Mouse (Mus musculus) hindbrain, embryonic 11.5 days (tissue): ENCODE data around the gene Abr. TPM values are rescaled to one million over a fixed set of nuclear protein-coding genes. Genes with fewer than 3 reads are reported as not detected.

Source experiments
- ATAC-seq: fragments of 200-750 bp; cut with Nextera tagmentation; 2 replicates; pipeline ENCODE4 v1.8.0; 2017; ENCODE audit warnings: mild to moderate bottlenecking, moderate TSS enrichment, moderate library complexity; ENCODE audit not compliant: low FRiP score
- DNase-seq: peaks from one replicate; pipeline ENCODE4 v3.0.0-alpha.2; 2015; ENCODE audit warnings: low spot score
- H3K27ac ChIP-seq: fragments of 300-500 bp; sonication (generic); 2 replicates; pipeline ENCODE4 v1.5.1; 2014; ENCODE audit warnings: mild to moderate bottlenecking, low read depth, low read length
- H3K27me3 ChIP-seq: fragments of 300-500 bp; sonication (generic); 2 replicates; pipeline ENCODE4 v1.6.1; 2014; ENCODE audit warnings: mild to moderate bottlenecking, low read length, moderate library complexity, mixed read lengths; ENCODE audit not compliant: control insufficient read depth, insufficient read depth
- H3K36me3 ChIP-seq: fragments of 300-500 bp; sonication (generic); 2 replicates; pipeline ENCODE4 v1.6.1; 2014; ENCODE audit warnings: mild to moderate bottlenecking, low read length, moderate library complexity, mixed read lengths; ENCODE audit not compliant: control insufficient read depth, insufficient read depth
- H3K4me1 ChIP-seq: fragments of 300-500 bp; sonication (generic); replicated peaks from 2 replicates; pipeline ENCODE4 v1.6.1; 2014; ENCODE audit warnings: low read length, mixed read lengths; ENCODE audit not compliant: control insufficient read depth, insufficient read depth
- H3K4me2 ChIP-seq: fragments of 300-500 bp; sonication (generic); replicated peaks from 2 replicates; pipeline ENCODE4 v1.6.1; 2014; ENCODE audit warnings: mild to moderate bottlenecking, low read depth, low read length
- H3K4me3 ChIP-seq: fragments of 300-500 bp; sonication (generic); 2 replicates; pipeline ENCODE4 v1.5.1; 2014; ENCODE audit warnings: low read depth, low read length
- H3K9ac ChIP-seq: fragments of 300-500 bp; sonication (generic); 2 replicates; pipeline ENCODE4 v1.6.1; 2014; ENCODE audit warnings: low read depth, low read length
- H3K9me3 ChIP-seq: fragments of 300-500 bp; sonication (generic); 2 replicates; pipeline ENCODE4 v1.6.1; 2016; ENCODE audit warnings: low read length; ENCODE audit not compliant: control insufficient read depth
- WGBS: fragments of 180-500 bp; shearing (Covaris S2); extraction: QIAGEN DNeasy Blood & Tissue Kit; methylation state at CpG from one replicate; pipeline ENCODE4 v1.1.7; 2014; 5-methylcytosine and 5-hydroxymethylcytosine counted together
- polyA plus RNA-seq: library from polyadenylated mRNA; unstranded; fragments of >200 nt; fragmentation: Nextera tagmentation; extraction: Ambion mirVana; gene quantifications from 2 replicates; pipeline ENCODE4 v1.2.1, GENCODE M21; 2014

Abr gene
- polyA plus RNA-seq, 1 experiment from 2014 or later = 35.8 TPM

DNA sequence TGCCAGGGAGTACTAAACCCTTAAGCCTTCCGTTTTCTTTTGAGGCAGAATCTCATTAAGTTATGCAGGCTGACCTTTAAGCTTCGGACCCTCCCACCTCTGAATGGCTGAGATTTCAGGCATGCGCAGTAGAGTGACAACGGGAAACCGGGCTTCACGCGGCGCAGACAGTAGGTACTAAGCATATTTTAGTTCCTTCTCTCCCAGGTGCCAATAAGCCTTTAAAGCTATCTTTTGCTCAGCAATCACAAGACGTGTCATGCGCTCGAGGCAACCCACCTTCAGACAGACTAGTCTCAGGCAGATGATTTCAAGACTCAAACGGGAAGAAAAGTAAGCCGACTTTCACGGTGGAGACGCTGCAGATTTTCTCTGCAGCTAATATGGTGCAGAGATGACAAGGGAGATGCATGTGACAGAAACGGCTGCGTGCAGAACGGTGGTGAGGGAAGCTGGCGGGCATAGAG is 9.4 kb downstream of the Abr start:
- H3K9ac ChIP-seq = peak overlapping the region; percentile 2
- peak; percentile 33; the same call in 1 of the 2 replicates for ATAC-seq
- no peaks in the 10 kb centered on the region for H3K36me3 ChIP-seq
- peaks cover 2% of the 10 kb centered on the region; the same call in 1 of the 2 replicates for H3K27me3 ChIP-seq
- WGBS = 1% methylated on average over 19 of the region's 19 CpGs
- 0 out of 2 replicates have a peak, but pooled peaks cover 3% of the 10 kb centered on the region for H3K4me1 ChIP-seq
- peak overlapping the region; percentile 30 for H3K4me3 ChIP-seq
- DNase-seq = peak; percentile 87
- H3K9me3 ChIP-seq = no peaks in the 10 kb centered on the region
- no peak overlapping the region for H3K27ac ChIP-seq
- H3K4me2 ChIP-seq = peak overlapping the region; percentile 47

DNA sequence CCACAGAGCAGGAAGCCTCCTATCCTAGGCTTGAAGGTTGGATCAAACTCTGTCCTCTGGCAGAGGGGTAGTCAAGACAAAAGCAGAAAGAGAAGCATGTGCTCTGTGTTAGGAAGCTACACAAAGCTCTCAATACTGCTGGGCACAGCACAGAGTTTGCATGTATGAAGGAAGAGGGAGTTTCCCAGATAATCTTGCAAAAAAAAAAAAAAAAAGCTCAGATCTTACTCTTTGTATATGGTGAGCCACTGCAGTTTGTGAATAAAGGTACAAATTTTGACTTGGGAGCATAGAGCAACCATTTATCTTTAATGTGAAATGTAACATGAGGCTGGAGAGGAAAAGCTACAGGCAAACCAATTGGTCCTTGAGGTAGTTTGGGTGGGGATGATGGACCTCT is 11.2 kb downstream of the Abr start:
- Histone ChIP-seq H3K27me3 (peaks cover 2% of the 10 kb centered on the region; the same call in 1 of the 2 replicates), H3K27ac (no peak overlapping the region), H3K4me3 (no peak overlapping the region), H3K36me3 (no peaks in the 10 kb centered on the region), H3K4me1 (0 out of 2 replicates have a peak, but pooled peaks cover 3% of the 10 kb centered on the region), H3K9ac (no peak overlapping the region), H3K9me3 (no peaks in the 10 kb centered on the region), H3K4me2 (no peak overlapping the region)
- DNase-seq = no peak
- ATAC-seq = no peak

DNA sequence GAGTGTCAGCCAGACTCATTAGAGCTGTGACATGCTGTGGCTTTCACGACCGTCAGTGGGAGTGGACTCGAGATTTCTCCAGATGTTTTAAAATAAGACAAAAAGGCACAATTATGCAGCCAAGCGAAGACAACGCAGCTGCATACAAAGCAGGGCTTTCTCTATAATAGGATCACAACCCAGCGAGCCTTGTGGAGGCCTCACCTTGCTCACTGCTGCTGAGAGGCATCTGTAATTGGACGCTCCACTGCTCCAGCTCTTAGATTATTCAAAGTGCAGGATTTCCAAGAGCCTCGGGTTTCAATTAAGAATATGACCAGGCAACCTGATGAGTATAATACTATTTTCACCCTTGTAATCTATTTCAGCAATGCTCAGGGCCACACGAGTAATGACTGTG is 15.6 kb downstream of the Abr start:
- Histone ChIP-seq H3K9me3 (no peaks in the 10 kb centered on the region), H3K27me3 (no peaks in the 10 kb centered on the region), H3K36me3 (no peaks in the 10 kb centered on the region), H3K9ac (no peak overlapping the region), H3K27ac (no peak overlapping the region), H3K4me3 (no peak overlapping the region), H3K4me2 (no peak overlapping the region), H3K4me1 (no peaks in the 10 kb centered on the region)
- ATAC-seq = no peak
- 50% methylated on average over 9 of the region's 9 CpGs for WGBS
- no peak for DNase-seq

DNA sequence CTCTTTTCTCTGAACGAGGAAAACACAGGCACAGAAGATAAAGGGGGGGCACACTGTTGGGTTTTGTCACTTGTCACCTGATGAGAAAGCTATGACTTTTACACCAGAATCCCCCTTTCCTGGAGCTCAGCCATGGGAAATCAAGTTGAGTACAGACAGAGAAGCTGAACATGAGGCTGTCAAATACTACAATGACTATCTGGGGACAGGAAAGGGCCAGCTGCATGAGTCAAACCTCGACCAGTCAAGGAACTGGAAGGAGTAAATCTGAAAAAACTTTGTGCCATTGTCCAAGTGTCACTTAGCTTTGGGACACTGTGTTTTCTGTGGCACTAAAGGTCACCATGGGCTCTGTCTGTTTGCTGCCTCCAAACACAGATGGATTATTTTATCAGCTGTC is 22.9 kb downstream of the Abr start:
- Histone ChIP-seq H3K27me3 (no peaks in the 10 kb centered on the region), H3K36me3 (no peaks in the 10 kb centered on the region), H3K4me3 (no peak overlapping the region), H3K4me2 (no peak overlapping the region), H3K9me3 (no peaks in the 10 kb centered on the region), H3K4me1 (no peaks in the 10 kb centered on the region), H3K27ac (no peak overlapping the region), H3K9ac (no peak overlapping the region)
- 34% methylated on average over 2 of the region's 2 CpGs for WGBS
- DNase-seq (no peak), ATAC-seq (no peak)

DNA sequence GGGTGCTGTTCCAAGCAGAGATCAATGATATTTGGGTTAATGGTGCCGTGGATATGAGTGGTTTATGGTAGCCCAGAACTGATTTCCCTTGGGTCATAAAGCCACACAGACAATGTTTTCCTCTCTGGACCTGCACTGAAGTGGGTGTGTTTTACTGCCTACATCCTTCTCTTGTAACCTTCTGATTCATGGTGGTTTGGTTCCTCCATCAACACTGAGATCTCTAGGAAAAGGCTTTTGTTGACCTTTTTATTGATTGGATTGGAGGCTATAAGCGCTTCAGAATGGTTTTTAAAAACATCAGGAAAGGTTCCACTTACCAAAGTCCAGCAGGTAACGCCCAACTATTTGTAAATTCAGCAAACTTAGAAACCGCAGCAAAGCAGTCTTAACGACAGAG is 23.4 kb downstream of the Abr start:
- ATAC-seq (no peak), DNase-seq (no peak)
- Histone ChIP-seq H3K27me3 (no peaks in the 10 kb centered on the region), H3K36me3 (no peaks in the 10 kb centered on the region), H3K9ac (no peak overlapping the region), H3K27ac (no peak overlapping the region), H3K9me3 (no peaks in the 10 kb centered on the region), H3K4me2 (no peak overlapping the region), H3K4me1 (no peaks in the 10 kb centered on the region), H3K4me3 (no peak overlapping the region)
- 77% methylated on average over 5 of the region's 5 CpGs for WGBS

DNA sequence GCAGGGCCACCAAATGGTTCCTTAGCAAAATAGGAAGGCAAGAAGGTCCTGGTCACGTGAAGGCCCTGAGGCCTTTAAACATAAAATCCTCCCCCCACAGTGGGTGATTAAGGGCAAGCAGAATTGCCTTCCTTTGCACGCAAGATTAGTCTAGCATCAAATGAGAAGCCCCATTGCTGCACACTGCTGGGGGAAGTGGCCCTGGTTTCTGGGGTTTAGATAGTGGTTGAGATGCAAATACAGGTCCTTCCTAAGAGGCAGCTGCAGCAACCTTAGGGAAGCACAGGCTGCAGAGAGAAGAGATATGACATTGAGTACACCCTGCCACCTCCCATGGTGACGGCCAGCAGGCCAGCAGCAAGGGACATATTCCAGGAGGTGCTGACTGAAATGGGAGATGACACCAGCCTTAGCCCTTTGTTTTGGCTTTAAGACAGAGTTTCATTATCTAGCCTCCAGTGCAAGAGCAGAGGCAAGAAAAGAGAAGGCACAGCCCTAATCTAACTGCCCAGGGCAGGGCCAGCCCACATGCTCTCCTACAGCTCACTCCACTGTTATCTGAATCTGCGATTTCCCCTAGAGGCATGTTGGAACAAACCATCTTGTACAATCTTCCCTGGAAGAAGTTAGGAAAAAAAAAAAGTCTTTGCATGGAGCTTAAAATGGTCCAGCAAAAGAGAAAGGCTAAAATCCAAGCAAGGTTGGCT is 28.3 kb downstream of the Abr start:
- Histone ChIP-seq H3K9me3 (no peaks in the 10 kb centered on the region), H3K4me3 (no peak overlapping the region), H3K9ac (no peak overlapping the region), H3K4me2 (no peak overlapping the region), H3K27me3 (no peaks in the 10 kb centered on the region), H3K4me1 (no peaks in the 10 kb centered on the region), H3K36me3 (no peaks in the 10 kb centered on the region), H3K27ac (0 out of 2 replicates have a peak overlapping the region, but pooled peaks have one; percentile 17)
- ATAC-seq (no peak), DNase-seq (no peak)
- 70% methylated on average over 4 of the region's 4 CpGs for WGBS

DNA sequence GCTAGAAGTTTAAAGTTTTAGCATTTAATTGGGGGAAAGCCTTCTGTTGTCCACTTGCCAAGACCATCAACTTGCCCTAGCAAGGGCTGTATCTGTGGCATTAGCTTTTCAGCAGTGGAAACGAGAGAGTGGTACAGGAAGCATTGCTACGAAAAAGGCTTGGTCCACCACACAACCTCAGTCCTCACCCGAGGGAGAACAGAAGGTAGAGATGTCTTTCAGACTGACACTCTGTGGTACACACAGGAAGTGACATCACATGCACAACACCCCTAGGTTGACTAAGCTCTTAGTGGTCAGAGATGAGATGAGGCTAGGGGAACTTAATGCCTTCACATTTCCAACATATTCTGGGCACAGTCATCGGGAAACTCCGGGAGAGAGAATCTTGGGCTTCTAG is 32.4 kb downstream of the Abr start:
- no peak overlapping the region for H3K4me3 ChIP-seq
- 91% methylated on average over 5 of the region's 5 CpGs for WGBS

DNA sequence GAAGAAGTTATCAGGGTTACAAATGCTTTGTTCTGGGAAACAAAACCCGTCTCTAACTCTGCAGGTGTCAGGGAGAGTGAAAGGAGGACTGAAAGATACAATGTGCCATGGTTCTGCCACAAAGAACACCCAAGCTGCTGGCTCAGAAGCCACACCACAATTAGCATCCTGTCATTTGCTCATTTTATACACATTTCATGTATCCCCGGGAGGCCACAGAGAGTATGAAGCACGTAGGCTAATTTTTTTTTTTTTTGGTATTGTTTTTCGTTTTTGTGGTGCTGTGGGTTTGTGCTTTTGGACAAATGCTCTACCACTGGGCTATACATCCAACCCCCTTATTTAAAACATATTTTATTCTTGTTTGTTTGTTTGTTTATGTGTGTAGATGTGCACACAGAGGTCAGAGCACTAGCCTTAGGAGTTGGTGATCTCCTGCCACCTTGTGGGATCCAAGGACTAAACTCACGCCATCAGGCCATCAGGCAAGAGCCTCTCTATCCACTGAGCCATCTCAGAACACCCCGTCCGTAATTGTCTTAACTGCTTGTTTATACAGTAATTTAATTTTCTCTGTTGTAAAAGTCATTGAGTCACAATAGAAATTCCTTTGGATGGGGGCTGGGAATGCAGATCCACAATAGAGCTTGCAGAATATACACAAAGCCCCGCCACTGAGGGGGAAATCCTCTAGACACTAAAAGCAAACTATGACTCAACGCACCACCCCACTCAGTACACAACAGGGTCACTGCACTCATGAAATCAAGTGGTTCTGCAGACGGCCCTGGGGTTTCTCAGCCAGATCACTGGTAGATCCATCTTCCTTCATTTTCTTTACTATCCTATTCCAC is 33.3 kb downstream of the Abr start:
- H3K4me1 ChIP-seq = no peaks in the 10 kb centered on the region
- WGBS = 69% methylated on average over 10 of the region's 10 CpGs
- H3K4me2 ChIP-seq = no peak overlapping the region
- H3K4me3 ChIP-seq = no peak overlapping the region
- no peaks in the 10 kb centered on the region for H3K27me3 ChIP-seq
- no peaks in the 10 kb centered on the region for H3K36me3 ChIP-seq
- no peak for DNase-seq
- ATAC-seq = no peak
- H3K9ac ChIP-seq = no peak overlapping the region
- H3K27ac ChIP-seq = no peak overlapping the region
- no peaks in the 10 kb centered on the region for H3K9me3 ChIP-seq

More for the DNA sequence above, 32.4 kb downstream of the Abr start:
- Histone ChIP-seq H3K36me3 (no peaks in the 10 kb centered on the region), H3K4me2 (no peak overlapping the region), H3K9ac (no peak overlapping the region), H3K27ac (no peak overlapping the region), H3K9me3 (no peaks in the 10 kb centered on the region), H3K27me3 (no peaks in the 10 kb centered on the region), H3K4me1 (no peaks in the 10 kb centered on the region)
- DNase-seq (no peak), ATAC-seq (no peak)
